Mouse (Mus musculus) heart, postnatal 10 days (tissue): ENCODE data around the gene Mboat2. TPM values are rescaled to one million over a fixed set of nuclear protein-coding genes. Genes with fewer than 3 reads are reported as not detected.

Experiments used
- DNase-seq, 2 experiments: peaks; one replicate each; pipeline ENCODE4 v3.0.0; 2021
- intact Hi-C: fragments of 180-260 bp; cut with DNase I; formaldehyde crosslinking; loops from one replicate; pipeline ENCODE4 v1.15.1; 2025
- total RNA-seq, 2 experiments: library from RNA; stranded (reverse); gene quantifications; 2 replicates each; pipeline ENCODE4 v1.2.3; 2021

The Mboat2 gene
- 10 to 100 TPM; 17.3 to 18.3 TPM for total RNA-seq

- DNase-seq, result no peak
- intact Hi-C loops, result loop anchor here (2.0 to 10.0 kb wide), 3 partner anchors 86 to 117 kb away; no protein-coding TSS in a partner anchor
Measured at GRCm38 (mm10) chr12:24830766-24831152, at the start of gene Mboat2. Mboat2 (plus strand) TSS chr12:24830879.

GRCm38 (mm10) chr12:24783735-24784134 is 46.9 kb upstream of the Mboat2 start:
- intact Hi-C loops, result no loop called here
- DNase-seq, result no peak

GRCm38 (mm10) chr12:24785882-24786281 is 44.8 kb upstream of the Mboat2 start:
- intact Hi-C loops, result no loop called here
- DNase-seq, result no peak

- DNase-seq, result no peak
- intact Hi-C loops, result no loop called here
Measured at GRCm38 (mm10) chr12:24786316-24786715, 44.4 kb upstream of the Mboat2 start.

- no peak for DNase-seq
- intact Hi-C loops, result no loop called here
Measured at GRCm38 (mm10) chr12:24789659-24790058, 41.0 kb upstream of the Mboat2 start.

GRCm38 (mm10) chr12:24811230-24811629 is 19.4 kb upstream of the Mboat2 start:
- intact Hi-C loops, result no loop called here
- DNase-seq, result no peak

- intact Hi-C loops, result no loop called here
- DNase-seq, result no peak
Measured at GRCm38 (mm10) chr12:24811906-24812305, 18.8 kb upstream of the Mboat2 start.

GRCm38 (mm10) chr12:24822831-24823230 is 7.8 kb upstream of the Mboat2 start:
- DNase-seq, result no peak
- intact Hi-C loops, result no loop called here

GRCm38 (mm10) chr12:24823636-24824354 is 6.9 kb upstream of the Mboat2 start:
- DNase-seq, result no peak
- intact Hi-C loops, result no loop called here

- no peak for DNase-seq
- intact Hi-C loops, result loop anchor here (2.0 to 10.0 kb wide), 3 partner anchors 85 to 117 kb away; no protein-coding TSS in a partner anchor
Measured at GRCm38 (mm10) chr12:24830086-24830485, 593 bp upstream of the Mboat2 start.

GRCm38 (mm10) chr12:24831153-24831963 is 679 bp downstream of the Mboat2 start:
- peak; percentile 89 to 91 for DNase-seq
- intact Hi-C loops, result loop anchor here (2.0 to 10.0 kb wide), 3 partner anchors 87 to 116 kb away; no protein-coding TSS in a partner anchor

- peak; percentile 43 to 44 for DNase-seq
- intact Hi-C loops, result loop anchor here (2.0 to 10.0 kb wide), 4 partner anchors 87 to 123 kb away; partner anchors contain the start of gene Rrm2
Measured at GRCm38 (mm10) chr12:24831964-24832427, 1.3 kb downstream of the Mboat2 start.

GRCm38 (mm10) chr12:24832438-24832837 is 1.8 kb downstream of the Mboat2 start:
- DNase-seq, result no peak
- intact Hi-C loops, result loop anchor here (2.0 to 10.0 kb wide), 3 partner anchors 88 to 124 kb away; partner anchors contain the start of gene Rrm2

GRCm38 (mm10) chr12:24837947-24838346 is 7.3 kb downstream of the Mboat2 start:
- intact Hi-C loops, result loop anchor here (10.0 kb wide), 1 partner anchor 93 kb away; no protein-coding TSS in a partner anchor
- no peak for DNase-seq

GRCm38 (mm10) chr12:24841115-24841879 is 10.6 kb downstream of the Mboat2 start:
- intact Hi-C loops, result loop anchor here (5.0 kb wide), 1 partner anchor 66 kb away; no protein-coding TSS in a partner anchor
- peak in 1 of 2 experiments; percentile 38 for DNase-seq

- intact Hi-C loops, result loop anchor here (5.0 kb wide), 1 partner anchor 65 kb away; no protein-coding TSS in a partner anchor
- DNase-seq, result peak in 1 of 2 experiments; percentile 16
Measured at GRCm38 (mm10) chr12:24842299-24842910, 11.7 kb downstream of the Mboat2 start.

- intact Hi-C loops, result loop anchor here (2.0 to 5.0 kb wide), 2 partner anchors 51 to 64 kb away; no protein-coding TSS in a partner anchor
- DNase-seq, result no peak
Measured at GRCm38 (mm10) chr12:24843395-24844072, 12.9 kb downstream of the Mboat2 start.

- intact Hi-C loops, result loop anchor here (2.0 kb wide), 1 partner anchor 49 kb away; no protein-coding TSS in a partner anchor
- DNase-seq, result no peak
Measured at GRCm38 (mm10) chr12:24845344-24845743, 14.7 kb downstream of the Mboat2 start.

- intact Hi-C loops, result no loop called here
- DNase-seq, result no peak
Measured at GRCm38 (mm10) chr12:24848107-24848506, 17.4 kb downstream of the Mboat2 start.
